10 mouse cellular contexts compared by ENCODE assay signal in the genomic region with DNA sequence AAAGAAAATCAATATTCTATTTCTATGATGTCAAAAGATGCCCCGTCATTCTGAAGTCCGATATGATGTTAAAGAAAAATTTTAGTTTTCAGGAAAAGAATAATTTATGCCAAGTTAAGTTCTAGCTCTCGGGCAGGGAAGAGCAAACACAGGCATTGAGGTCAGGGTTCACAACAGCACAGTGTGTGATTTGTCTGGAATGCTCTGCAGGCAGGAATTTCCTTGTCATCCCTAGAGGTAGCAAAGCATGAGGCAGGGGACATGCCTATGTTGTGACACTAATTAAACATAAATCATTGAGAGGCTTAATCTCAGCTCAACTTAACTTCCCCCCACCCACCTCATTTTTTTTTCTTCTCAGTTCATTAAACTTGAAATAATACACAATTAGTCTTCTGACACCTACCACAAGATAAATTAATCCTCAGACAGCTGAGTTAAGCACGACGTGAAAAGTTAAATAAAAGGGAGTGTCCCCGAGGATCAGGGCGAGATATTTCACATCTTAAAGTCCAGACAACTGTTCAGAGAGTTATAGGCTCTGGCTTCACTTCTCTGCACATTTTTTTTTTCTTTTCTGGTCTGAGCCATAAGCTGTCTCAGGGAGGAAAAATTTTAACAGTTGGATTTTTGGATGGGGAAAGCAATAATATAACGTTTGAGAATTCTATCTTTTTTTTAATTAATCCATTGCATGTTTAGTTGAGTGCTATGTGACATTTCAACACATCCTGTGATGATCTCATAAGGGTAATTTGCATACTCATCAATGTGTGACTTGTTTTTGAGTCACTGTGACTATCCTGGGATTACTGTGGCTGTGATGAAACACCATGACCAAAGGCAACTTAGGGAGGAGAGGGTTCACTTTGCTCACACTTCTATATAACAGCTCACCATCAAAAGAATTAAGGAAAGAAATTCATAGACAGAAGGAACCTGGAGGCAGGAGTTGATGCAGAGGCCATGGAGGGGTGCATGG. TPM values are rescaled to one million over a fixed set of nuclear protein-coding genes. Genes with fewer than 3 reads are reported as not detected.
DNase-seq lines count a peak whose midpoint lies in the region; ATAC-seq and TF ChIP-seq lines count a peak whose summit lies in the region.
"Had no signal": no experiment of that assay in that cellular context is flagged by ENCODE, and none has a peak within 500 bp of the region (broad histone marks: within the 10 kb centered on the region; RNA-seq: fewer than 3 reads in every experiment).

No protein-coding gene starts in this region.

- peak; percentile 72; the same call in 1 of the 2 replicates for ATAC-seq in hindbrain, embryonic 12.5 days (ENCODE audit: low FRiP score)
- ATAC-seq in midbrain, embryonic 13.5 days, result 0 out of 2 replicates have a peak, but pooled peaks have one; percentile 6
- no peak for ATAC-seq in midbrain, postnatal 0 days (ENCODE audit: low FRiP score)
- peak; percentile 63 for ATAC-seq in granulocyte monocyte progenitor cell, adult 5-6 weeks (replicated peaks; ENCODE audit: poor library complexity, severe bottlenecking)
- no peak for ATAC-seq in monocyte, adult 5-6 weeks (replicated peaks; ENCODE audit: insufficient number of reproducible peaks, low FRiP score, low TSS enrichment, poor library complexity, severe bottlenecking)

- H3K4me3 ChIP-seq in hindbrain, embryonic 12.5 days, result no peak overlapping the region
- H3K4me3 ChIP-seq in hindbrain, embryonic 10.5 days, result no peak overlapping the region
- no peak overlapping the region for H3K4me3 ChIP-seq in midbrain, embryonic 13.5 days (replicated peaks)
- no peak overlapping the region for H3K4me3 ChIP-seq in midbrain, postnatal 0 days (ENCODE audit: low read depth, low read length)
- H3K4me3 ChIP-seq: embryonic facial prominence, embryonic 12.5 days; midbrain, embryonic 10.5 days had no signal

- H3K27me3 ChIP-seq in hindbrain, embryonic 12.5 days, result no peaks in the 10 kb centered on the region
- H3K27me3 ChIP-seq in hindbrain, embryonic 10.5 days (ENCODE audit: insufficient read depth, poor library complexity, severe bottlenecking), result no peaks in the 10 kb centered on the region
- no peaks in the 10 kb centered on the region for H3K27me3 ChIP-seq in midbrain, embryonic 13.5 days
- no peaks in the 10 kb centered on the region for H3K27me3 ChIP-seq in midbrain, postnatal 0 days (ENCODE audit: insufficient read depth, low read length)
- H3K27me3 ChIP-seq: embryonic facial prominence, embryonic 12.5 days had no signal

- H3K4me2 ChIP-seq in hindbrain, embryonic 12.5 days (replicated peaks), result no peak overlapping the region
- H3K4me2 ChIP-seq in midbrain, embryonic 13.5 days (replicated peaks), result no peak overlapping the region
- H3K4me2 ChIP-seq in midbrain, postnatal 0 days (ENCODE audit: low read depth, low read length, poor library complexity, severe bottlenecking), result no peak overlapping the region
- H3K4me2 ChIP-seq: embryonic facial prominence, embryonic 12.5 days had no signal

- TF ChIP-seq CTCF in midbrain, postnatal 0 days (IDR thresholded peaks at IDR 0.05), result no peak

- no peak overlapping the region for H3K9ac ChIP-seq in hindbrain, embryonic 12.5 days
- H3K9ac ChIP-seq in midbrain, embryonic 13.5 days (replicated peaks), result no peak overlapping the region
- H3K9ac ChIP-seq in midbrain, postnatal 0 days (replicated peaks; ENCODE audit: low read length, poor library complexity, severe bottlenecking), result no peak overlapping the region
- H3K9ac ChIP-seq: embryonic facial prominence, embryonic 12.5 days had no signal

- no peak overlapping the region for H3K27ac ChIP-seq in hindbrain, embryonic 12.5 days
- H3K27ac ChIP-seq in hindbrain, embryonic 10.5 days, result no peak overlapping the region
- H3K27ac ChIP-seq in midbrain, embryonic 13.5 days, result no peak overlapping the region
- no peak overlapping the region for H3K27ac ChIP-seq in midbrain, postnatal 0 days (ENCODE audit: low read depth, low read length)
- H3K27ac ChIP-seq: embryonic facial prominence, embryonic 12.5 days; midbrain, embryonic 10.5 days had no signal

- DNase-seq in hindbrain, embryonic 10.5 days (ENCODE audit: low spot score), result no peak
- no peak for DNase-seq in midbrain, postnatal 0 days (ENCODE audit: low spot score)
- no peak for DNase-seq in ovary, adult 18-20 months (ENCODE audit: low spot score)
- DNase-seq in urinary bladder, postnatal 10 days (ENCODE audit: low spot score), result no peak

- no peaks in the 10 kb centered on the region for H3K36me3 ChIP-seq in hindbrain, embryonic 12.5 days
- no peaks in the 10 kb centered on the region for H3K36me3 ChIP-seq in hindbrain, embryonic 10.5 days
- no peaks in the 10 kb centered on the region for H3K36me3 ChIP-seq in midbrain, embryonic 13.5 days
- no peaks in the 10 kb centered on the region for H3K36me3 ChIP-seq in midbrain, postnatal 0 days (ENCODE audit: insufficient read depth, low read length)
- H3K36me3 ChIP-seq: embryonic facial prominence, embryonic 12.5 days; midbrain, embryonic 10.5 days had no signal

- 41% methylated on average over 8 of the region's 8 CpGs for whole genome bisulfite sequencing in hindbrain, embryonic 12.5 days
- WGBS in hindbrain, embryonic 10.5 days, result 54% methylated on average over 8 of the region's 8 CpGs
- 45% methylated on average over 8 of the region's 8 CpGs for WGBS in midbrain, embryonic 13.5 days
- WGBS in midbrain, postnatal 0 days, result 39% methylated on average over 8 of the region's 8 CpGs

- no peaks in the 10 kb centered on the region for H3K9me3 ChIP-seq in hindbrain, embryonic 12.5 days (replicated peaks)
- H3K9me3 ChIP-seq in hindbrain, embryonic 10.5 days, result no peaks in the 10 kb centered on the region
- H3K9me3 ChIP-seq in midbrain, embryonic 13.5 days, result no peaks in the 10 kb centered on the region
- H3K9me3 ChIP-seq in midbrain, postnatal 0 days (ENCODE audit: low read length), result no peaks in the 10 kb centered on the region
- H3K9me3 ChIP-seq: embryonic facial prominence, embryonic 12.5 days; midbrain, embryonic 10.5 days had no signal

- H3K4me1 ChIP-seq in hindbrain, embryonic 12.5 days, result 0 out of 2 replicates have a peak, but pooled peaks cover 5% of the 10 kb centered on the region
- H3K4me1 ChIP-seq in hindbrain, embryonic 10.5 days (replicated peaks), result no peaks in the 10 kb centered on the region
- peaks cover 4% of the 10 kb centered on the region; the same call in 1 of the 2 replicates for H3K4me1 ChIP-seq in midbrain, embryonic 13.5 days (replicated peaks)
- no peaks in the 10 kb centered on the region for H3K4me1 ChIP-seq in midbrain, postnatal 0 days (ENCODE audit: insufficient read depth, low read length)
- H3K4me1 ChIP-seq: embryonic facial prominence, embryonic 12.5 days had no signal

RNA-seq across cellular contexts. Expression of a gene that starts 12.8 kb away (rescaled TPM):
- polyA plus RNA-seq in hindbrain, embryonic 12.5 days (2016; fragmentation: Nextera tagmentation; extraction: Ambion mirVana), result 7.5 and 10.5 TPM in 2 replicates
- 5.0 and 6.2 TPM in 2 replicates for polyA plus RNA-seq in hindbrain, embryonic 10.5 days (2016; fragmentation: Nextera tagmentation; extraction: Ambion mirVana)
- 5.8 and 5.9 TPM in 2 replicates for polyA plus RNA-seq in midbrain, embryonic 13.5 days (2015; fragmentation: Nextera tagmentation; extraction: Ambion mirVana)
- 2.8 and 5.9 TPM in 2 replicates for total RNA-seq in midbrain, postnatal 0 days (2014; rRNA removed)
- polyA plus RNA-seq in midbrain, postnatal 0 days (2015; fragmentation: Nextera tagmentation; extraction: Ambion mirVana), result 9.3 and 10.7 TPM in 2 replicates
- 0.95 and 15.0 TPM in 2 replicates for total RNA-seq in granulocyte monocyte progenitor cell, adult 5-6 weeks (2014; fragmentation: Nextera tagmentation)
- total RNA-seq in granulocyte monocyte progenitor cell, adult 5-6 weeks (2017), result 4.2 and 13.3 TPM in 2 replicates
- total RNA-seq in monocyte, adult 5-6 weeks (2017), result 10.2 to 15.0 TPM (median 12.8 TPM) in 3 replicates

Comparison
In these comparisons a context has a peak if more than half of its experiments do, and no peak if none do; other contexts are left out.
1. ATAC-seq: peak in hindbrain, embryonic 12.5 days (single experiment), midbrain, embryonic 13.5 days (single experiment) and granulocyte monocyte progenitor cell, adult 5-6 weeks (single experiment); none in midbrain, postnatal 0 days (single experiment) and monocyte, adult 5-6 weeks (single experiment).